Mouse (Mus musculus) heart, embryonic 13.5 days (tissue): ENCODE measurements around the gene Cxcl9. TPM values are rescaled to one million over a fixed set of nuclear protein-coding genes. Genes with fewer than 3 reads are reported as not detected.
A peak's percentile ranks its signal among the peaks of the same experiment; 100 is the strongest.

Experiments
- ATAC-seq: fragments of 200-750 bp; cut with Nextera tagmentation; 2 replicates; pipeline ENCODE4 v1.8.0; 2017; ENCODE audit warnings: moderate TSS enrichment; ENCODE audit not compliant: insufficient number of reproducible peaks, low FRiP score, low TSS enrichment; ENCODE audit errors: extremely low read depth
- H3K27ac ChIP-seq: fragments of 300-500 bp; sonication (generic); replicated peaks from 2 replicates; pipeline ENCODE4 v1.5.1; 2015; ENCODE audit warnings: moderate library complexity, mild to moderate bottlenecking, inconsistent platforms
- H3K27me3 ChIP-seq: fragments of 300-500 bp; sonication (generic); replicated peaks from 2 replicates; pipeline ENCODE4 v1.6.1; 2015; ENCODE audit warnings: mild to moderate bottlenecking, inconsistent platforms
- H3K36me3 ChIP-seq: fragments of 300-500 bp; sonication (generic); 2 replicates; pipeline ENCODE4 v1.6.1; 2015; ENCODE audit warnings: mild to moderate bottlenecking, inconsistent platforms
- H3K4me1 ChIP-seq: fragments of 300-500 bp; sonication (generic); 2 replicates; pipeline ENCODE4 v1.6.1; 2015; ENCODE audit warnings: inconsistent platforms
- H3K4me2 ChIP-seq: fragments of 300-500 bp; sonication (generic); 2 replicates; pipeline ENCODE4 v1.6.1; 2015; ENCODE audit warnings: inconsistent platforms, mild to moderate bottlenecking, moderate library complexity
- H3K4me3 ChIP-seq: fragments of 300-500 bp; sonication (generic); 2 replicates; pipeline ENCODE4 v1.5.1; 2015; ENCODE audit warnings: moderate library complexity, mild to moderate bottlenecking, inconsistent platforms
- H3K9ac ChIP-seq: fragments of 300-500 bp; sonication (generic); 2 replicates; pipeline ENCODE4 v1.6.1; 2015; ENCODE audit warnings: inconsistent platforms, mild to moderate bottlenecking, moderate library complexity
- H3K9me3 ChIP-seq: fragments of 300-500 bp; sonication (generic); 2 replicates; pipeline ENCODE4 v1.6.1; 2016; ENCODE audit warnings: inconsistent platforms
- WGBS: fragments of 180-500 bp; shearing (Covaris S2); methylation state at CpG from one replicate; pipeline ENCODE4 v1.1.7; 2015; ENCODE audit warnings: mixed read lengths; 5-methylcytosine and 5-hydroxymethylcytosine counted together
- polyA plus RNA-seq: library from polyadenylated mRNA; unstranded; fragments of >200 nt; fragmentation: Nextera tagmentation; extraction: Ambion mirVana; gene quantifications from 2 replicates; pipeline ENCODE4 v1.2.1, GENCODE M21; 2015

Gene Cxcl9
- 0.05 TPM in 1 of 2 replicates, not detected in the other for polyA plus RNA-seq

GRCm38 (mm10) chr5:92327929-92328328 is at the start of gene Cxcl9:
Gene Cxcl9, minus strand, starts transcription at chr5:92328079.
- WGBS: 71% methylated on average over 7 of the region's 7 CpGs
- Histone ChIP-seq H3K9me3 (no peaks in the 10 kb centered on the region), H3K36me3 (no peaks in the 10 kb centered on the region), H3K27me3 (peaks cover 5% of the 10 kb centered on the region; the same call in 1 of the 2 replicates), H3K4me3 (no peak within 1 kb of the TSS), H3K4me2 (no peak within 1 kb of the TSS), H3K27ac (no peak within 1 kb of the TSS), H3K4me1 (peaks cover 17% of the 10 kb centered on the region), H3K9ac (no peak within 1 kb of the TSS)
- no peak for ATAC-seq

DNA sequence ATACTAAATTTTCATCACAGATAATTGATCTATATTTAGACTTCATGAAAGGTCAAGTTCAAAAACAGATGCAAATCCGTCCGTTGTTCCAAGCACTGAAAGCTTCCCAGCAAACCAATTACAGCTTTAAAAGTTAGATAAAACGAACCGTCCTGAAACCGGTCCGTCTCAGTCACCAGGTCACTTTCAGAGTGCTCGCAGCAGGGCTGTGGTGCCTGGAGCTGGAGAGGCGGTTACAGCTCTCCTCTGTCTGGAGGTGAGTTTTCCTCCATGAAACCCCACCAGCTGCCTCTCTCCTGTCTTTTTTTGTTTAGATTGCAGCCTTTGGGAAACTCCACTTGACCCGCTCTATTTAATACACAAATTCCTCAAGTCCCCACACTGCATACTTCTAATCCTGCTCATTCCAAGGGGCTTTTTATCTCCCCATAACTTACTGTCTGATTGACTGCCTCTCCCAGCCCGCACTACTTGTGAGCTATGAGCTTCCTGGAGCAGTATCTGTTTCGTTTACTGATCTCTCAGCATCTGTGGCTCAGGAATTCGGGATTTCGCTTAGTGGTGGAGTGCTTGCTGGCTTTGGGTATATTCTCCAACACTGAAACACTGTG is 49.0 kb upstream of the Cxcl9 start:
- no peak for ATAC-seq
- no peaks in the 10 kb centered on the region for H3K27me3 ChIP-seq
- H3K9me3 ChIP-seq: no peaks in the 10 kb centered on the region
- no peaks in the 10 kb centered on the region for H3K36me3 ChIP-seq
- peaks cover 26% of the 10 kb centered on the region for H3K4me1 ChIP-seq
- peak overlapping the region; percentile 11 for H3K4me3 ChIP-seq
- 0 out of 2 replicates have a peak overlapping the region, but pooled peaks have one; percentile 3 for H3K27ac ChIP-seq
- H3K4me2 ChIP-seq: peak overlapping the region; percentile 51
- 20% methylated on average over 13 of the region's 13 CpGs for WGBS
- 0 out of 2 replicates have a peak overlapping the region, but pooled peaks have one; percentile 34 for H3K9ac ChIP-seq

- no peaks in the 10 kb centered on the region for H3K9me3 ChIP-seq
- no peak overlapping the region for H3K4me2 ChIP-seq
- 72% methylated on average over 17 of the region's 17 CpGs for WGBS
- no peak overlapping the region for H3K4me3 ChIP-seq
- peaks cover 23% of the 10 kb centered on the region for H3K4me1 ChIP-seq
- no peak for ATAC-seq
- no peaks in the 10 kb centered on the region for H3K27me3 ChIP-seq
- H3K9ac ChIP-seq: no peak overlapping the region
- no peaks in the 10 kb centered on the region for H3K36me3 ChIP-seq
- H3K27ac ChIP-seq: 0 out of 2 replicates have a peak overlapping the region, but pooled peaks have one; percentile 29
These were observed 47.5 kb upstream of the Cxcl9 start for GRCm38 (mm10) chr5:92375368-92375767.

DNA sequence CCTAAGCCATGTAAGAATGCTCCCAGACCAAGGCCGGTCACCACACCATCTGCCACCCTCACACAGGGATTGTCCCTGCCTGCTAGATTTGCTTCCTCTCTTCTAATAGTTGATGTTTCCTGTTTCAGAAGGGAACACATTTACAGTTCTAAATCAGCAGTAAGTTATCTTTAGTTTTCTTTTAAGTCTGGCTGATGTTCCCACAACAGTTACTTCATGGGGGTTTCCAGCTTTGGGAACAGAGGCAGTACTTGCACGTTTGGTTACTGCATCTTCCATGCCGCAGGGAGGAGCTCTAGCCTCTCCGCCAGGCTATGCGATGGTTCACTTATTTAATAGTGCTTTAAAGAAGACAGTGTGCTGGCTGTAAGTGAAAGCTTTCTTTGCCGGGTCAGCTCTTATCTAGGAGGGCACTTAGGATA is 46.9 kb upstream of the Cxcl9 start:
- Histone ChIP-seq H3K4me2 (no peak overlapping the region), H3K9me3 (no peaks in the 10 kb centered on the region), H3K27me3 (no peaks in the 10 kb centered on the region), H3K36me3 (no peaks in the 10 kb centered on the region), H3K4me1 (peaks cover 23% of the 10 kb centered on the region), H3K9ac (no peak overlapping the region), H3K27ac (0 out of 2 replicates have a peak overlapping the region, but pooled peaks have one; percentile 29), H3K4me3 (no peak overlapping the region)
- ATAC-seq: no peak
- 34% methylated on average over 6 of the region's 6 CpGs for WGBS

GRCm38 (mm10) chr5:92372605-92373004 is 44.7 kb upstream of the Cxcl9 start:
- Histone ChIP-seq H3K27ac (no peak overlapping the region), H3K4me2 (no peak overlapping the region), H3K4me1 (peaks cover 39% of the 10 kb centered on the region), H3K27me3 (no peaks in the 10 kb centered on the region), H3K4me3 (no peak overlapping the region), H3K36me3 (no peaks in the 10 kb centered on the region), H3K9me3 (no peaks in the 10 kb centered on the region), H3K9ac (no peak overlapping the region)
- WGBS: 25% methylated on average over 2 of the region's 2 CpGs
- no peak for ATAC-seq

DNA sequence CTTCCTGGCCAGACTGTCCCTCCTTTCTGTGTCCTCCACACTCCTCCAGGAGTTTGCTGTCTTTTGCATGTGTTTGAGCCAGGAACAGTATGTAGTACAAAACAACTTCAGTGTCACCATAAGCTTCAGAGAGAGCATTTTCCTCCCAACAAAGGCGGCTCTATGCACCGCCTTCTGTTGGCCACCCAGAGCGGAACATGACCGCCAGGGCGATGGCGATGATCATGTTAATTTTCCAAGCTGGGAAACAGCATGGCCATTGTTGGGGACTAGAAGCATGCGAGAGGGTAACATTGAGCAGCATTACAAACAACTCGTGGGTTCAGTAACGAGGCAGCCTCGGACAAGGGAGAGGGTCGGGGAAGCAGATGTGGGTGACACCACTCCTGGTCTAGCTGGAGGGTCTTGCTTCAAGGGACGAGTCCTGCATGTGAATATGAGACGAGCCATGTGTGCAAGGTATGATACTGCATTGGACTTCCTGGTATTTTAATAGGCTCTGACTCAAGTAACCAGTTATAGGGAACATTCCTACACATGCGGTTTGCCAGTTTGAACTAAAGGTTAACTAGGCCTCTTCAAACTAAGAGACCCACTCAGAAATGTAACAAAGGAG is 43.6 kb upstream of the Cxcl9 start:
- H3K36me3 ChIP-seq: no peaks in the 10 kb centered on the region
- WGBS: 79% methylated on average over 14 of the region's 14 CpGs
- no peaks in the 10 kb centered on the region for H3K9me3 ChIP-seq
- H3K4me2 ChIP-seq: no peak overlapping the region
- no peaks in the 10 kb centered on the region for H3K27me3 ChIP-seq
- peaks cover 29% of the 10 kb centered on the region for H3K4me1 ChIP-seq
- ATAC-seq: no peak
- no peak overlapping the region for H3K4me3 ChIP-seq
- H3K27ac ChIP-seq: no peak overlapping the region
- H3K9ac ChIP-seq: no peak overlapping the region

GRCm38 (mm10) chr5:92370891-92371290 is 43.0 kb upstream of the Cxcl9 start:
- H3K27me3 ChIP-seq: no peaks in the 10 kb centered on the region
- H3K9ac ChIP-seq: no peak overlapping the region
- H3K36me3 ChIP-seq: no peaks in the 10 kb centered on the region
- peaks cover 27% of the 10 kb centered on the region for H3K4me1 ChIP-seq
- no peak overlapping the region for H3K4me2 ChIP-seq
- 80% methylated on average over 6 of the region's 6 CpGs for WGBS
- no peak overlapping the region for H3K4me3 ChIP-seq
- no peaks in the 10 kb centered on the region for H3K9me3 ChIP-seq
- no peak overlapping the region for H3K27ac ChIP-seq
- ATAC-seq: no peak

GRCm38 (mm10) chr5:92370392-92370791 is 42.5 kb upstream of the Cxcl9 start:
- 84% methylated on average over 6 of the region's 6 CpGs for WGBS
- H3K36me3 ChIP-seq: no peaks in the 10 kb centered on the region
- no peaks in the 10 kb centered on the region for H3K27me3 ChIP-seq
- no peak overlapping the region for H3K9ac ChIP-seq
- ATAC-seq: no peak
- no peak overlapping the region for H3K4me3 ChIP-seq
- H3K27ac ChIP-seq: no peak overlapping the region
- peaks cover 27% of the 10 kb centered on the region for H3K4me1 ChIP-seq
- H3K9me3 ChIP-seq: no peaks in the 10 kb centered on the region
- H3K4me2 ChIP-seq: no peak overlapping the region

- Histone ChIP-seq H3K4me3 (no peak overlapping the region), H3K27me3 (peaks cover 3% of the 10 kb centered on the region), H3K4me2 (no peak overlapping the region), H3K36me3 (no peaks in the 10 kb centered on the region), H3K4me1 (peaks cover 19% of the 10 kb centered on the region), H3K9me3 (no peaks in the 10 kb centered on the region), H3K27ac (no peak overlapping the region), H3K9ac (no peak overlapping the region)
- 61% methylated on average over 13 of the region's 13 CpGs for WGBS
- no peak for ATAC-seq
These were observed 41.5 kb upstream of the Cxcl9 start for GRCm38 (mm10) chr5:92369151-92369994.

DNA sequence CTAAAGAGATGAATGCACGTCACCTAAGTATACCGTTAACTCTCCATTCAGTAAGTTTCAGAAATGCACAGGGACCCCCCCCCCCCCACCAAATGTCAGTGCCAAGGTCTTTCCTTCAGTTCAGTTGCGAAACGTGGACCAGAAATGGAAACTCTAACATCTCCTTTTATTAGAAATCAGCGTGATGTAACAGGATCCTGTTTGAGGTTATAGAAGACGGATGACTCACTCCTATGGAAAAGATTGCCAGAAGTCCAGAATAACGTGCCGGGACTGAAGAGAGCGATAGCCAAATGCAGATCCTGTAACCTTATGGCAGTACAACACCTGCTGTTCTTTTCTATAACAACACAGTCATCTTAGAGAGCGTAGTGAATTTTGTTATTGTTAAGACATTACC is 40.5 kb upstream of the Cxcl9 start:
- Histone ChIP-seq H3K9ac (0 out of 2 replicates have a peak overlapping the region, but pooled peaks have one; percentile 3), H3K27ac (0 out of 2 replicates have a peak overlapping the region, but pooled peaks have one; percentile 25), H3K4me1 (peaks cover 16% of the 10 kb centered on the region), H3K4me2 (no peak overlapping the region), H3K9me3 (no peaks in the 10 kb centered on the region), H3K27me3 (peaks cover 8% of the 10 kb centered on the region), H3K36me3 (no peaks in the 10 kb centered on the region), H3K4me3 (no peak overlapping the region)
- ATAC-seq: no peak
- WGBS: 58% methylated on average over 10 of the region's 10 CpGs

- 79% methylated on average over 6 of the region's 6 CpGs for WGBS
- no peak overlapping the region for H3K4me2 ChIP-seq
- H3K36me3 ChIP-seq: no peaks in the 10 kb centered on the region
- ATAC-seq: no peak
- H3K9ac ChIP-seq: no peak overlapping the region
- H3K4me1 ChIP-seq: peaks cover 16% of the 10 kb centered on the region
- peaks cover 8% of the 10 kb centered on the region for H3K27me3 ChIP-seq
- no peak overlapping the region for H3K4me3 ChIP-seq
- H3K9me3 ChIP-seq: no peaks in the 10 kb centered on the region
- H3K27ac ChIP-seq: no peak overlapping the region
These were observed 38.7 kb upstream of the Cxcl9 start for GRCm38 (mm10) chr5:92366565-92366964.
